Mouse (Mus musculus) midbrain, postnatal 0 days (tissue): Measurements from ENCODE around the gene Olfr718-ps1. TPM values are rescaled to one million over a fixed set of nuclear protein-coding genes. Genes with fewer than 3 reads are reported as not detected.
"Not testable (repeated sequence)": the region's sequence is repeated elsewhere in the genome, so short reads cannot be mapped to it uniquely, and the experiment has no call there.

Experiments
- ATAC-seq: fragments of 200-750 bp; cut with Nextera tagmentation; 2 replicates; pipeline ENCODE4 v1.8.0; 2017; ENCODE audit warnings: moderate number of reproducible peaks, mild to moderate bottlenecking, moderate TSS enrichment, moderate library complexity; ENCODE audit not compliant: low FRiP score
- DNase-seq: peaks from one replicate; pipeline ENCODE4 v3.0.0-alpha.2; 2015; ENCODE audit warnings: low spot score
- H3K27ac ChIP-seq: fragments of 300-500 bp; sonication (generic); 2 replicates; pipeline ENCODE4 v1.5.1; 2014; ENCODE audit warnings: low read depth, mild to moderate bottlenecking, low read length, mixed read lengths
- H3K27me3 ChIP-seq: fragments of 300-500 bp; sonication (generic); 2 replicates; pipeline ENCODE4 v1.6.1; 2014; ENCODE audit warnings: low read length, control low read depth, mixed read lengths; ENCODE audit not compliant: insufficient read depth
- H3K36me3 ChIP-seq: fragments of 300-500 bp; sonication (generic); 2 replicates; pipeline ENCODE4 v1.6.1; 2014; ENCODE audit warnings: low read length, control low read depth, mixed read lengths; ENCODE audit not compliant: insufficient read depth
- H3K4me1 ChIP-seq: fragments of 300-500 bp; sonication (generic); 2 replicates; pipeline ENCODE4 v1.6.1; 2014; ENCODE audit warnings: mild to moderate bottlenecking, control low read depth, antibody characterized with exemption, low read length, mixed read lengths; ENCODE audit not compliant: insufficient read depth
- H3K4me2 ChIP-seq: fragments of 300-500 bp; sonication (generic); 2 replicates; pipeline ENCODE4 v1.6.1; 2014; ENCODE audit warnings: low read depth, mild to moderate bottlenecking, low read length, mixed read lengths; ENCODE audit not compliant: poor library complexity, severe bottlenecking
- H3K4me3 ChIP-seq: fragments of 300-500 bp; sonication (generic); 2 replicates; pipeline ENCODE4 v1.5.1; 2014; ENCODE audit warnings: low read depth, mild to moderate bottlenecking, low read length, moderate library complexity
- H3K9ac ChIP-seq: fragments of 300-500 bp; sonication (generic); replicated peaks from 2 replicates; pipeline ENCODE4 v1.6.1; 2014; ENCODE audit warnings: mild to moderate bottlenecking, low read length, moderate library complexity, mixed read lengths; ENCODE audit not compliant: poor library complexity, severe bottlenecking
- H3K9me3 ChIP-seq: fragments of 300-500 bp; sonication (generic); 2 replicates; pipeline ENCODE4 v1.6.1; 2016; ENCODE audit warnings: low read length, control low read depth
- CTCF ChIP-seq: IDR thresholded peaks from 2 replicates; pipeline ENCODE4 v1.5.1; 2016; ENCODE audit warnings: antibody characterized with exemption, mild to moderate bottlenecking
- WGBS: fragments of 180-500 bp; shearing (Covaris S2); extraction: QIAGEN DNeasy Blood & Tissue Kit; methylation state at CpG from one replicate; pipeline ENCODE4 v1.1.7; 2014; 5-methylcytosine and 5-hydroxymethylcytosine counted together
- polyA plus RNA-seq: library from polyadenylated mRNA; unstranded; fragments of >200 nt; fragmentation: Nextera tagmentation; extraction: Ambion mirVana; gene quantifications from 2 replicates; pipeline ENCODE4 v1.2.1, GENCODE M21; 2015
- total RNA-seq: library from RNA; depleted of rRNA; stranded (reverse); fragments of >200 nt; gene quantifications from 2 replicates; pipeline ENCODE4 v1.2.3, GENCODE M21; 2014; rRNA removed

Gene Olfr718-ps1
- not detected in 2 replicates for total RNA-seq
- not detected in 2 replicates for polyA plus RNA-seq

- DNase-seq (no peak), ATAC-seq (no peak)
- Histone ChIP-seq H3K4me1 (no peaks in the 10 kb centered on the region), H3K9ac (no peak within 1 kb of the TSS), H3K4me2 (no peak within 1 kb of the TSS), H3K27ac (no peak within 1 kb of the TSS), H3K4me3 (no peak within 1 kb of the TSS), H3K36me3 (no peaks in the 10 kb centered on the region), H3K27me3 (no peaks in the 10 kb centered on the region), H3K9me3 (no peaks in the 10 kb centered on the region)
- no peak for TF ChIP-seq CTCF
- WGBS = 71% methylated on average over 3 of the region's 3 CpGs
Observed at GRCm38 (mm10) chr5:143147481-143147880, at the start of gene Olfr718-ps1. Gene Olfr718-ps1, minus strand, starts transcription at chr5:143147581.

- WGBS = 89% methylated on average over 4 of the region's 4 CpGs
- Histone ChIP-seq H3K27me3 (no peaks in the 10 kb centered on the region), H3K4me3 (no peak overlapping the region), H3K9ac (no peak overlapping the region), H3K27ac (no peak overlapping the region), H3K4me1 (no peaks in the 10 kb centered on the region), H3K9me3 (no peaks in the 10 kb centered on the region), H3K36me3 (no peaks in the 10 kb centered on the region), H3K4me2 (no peak overlapping the region)
- TF ChIP-seq CTCF = no peak
- ATAC-seq = no peak
- no peak for DNase-seq
Observed at GRCm38 (mm10) chr5:143196506-143196905, 49.1 kb upstream of the Olfr718-ps1 start.

GRCm38 (mm10) chr5:143195166-143195565 is 47.8 kb upstream of the Olfr718-ps1 start:
- Histone ChIP-seq H3K27me3 (no peaks in the 10 kb centered on the region), H3K4me1 (no peaks in the 10 kb centered on the region), H3K4me2 (no peak overlapping the region), H3K36me3 (no peaks in the 10 kb centered on the region), H3K9ac (no peak overlapping the region), H3K9me3 (no peaks in the 10 kb centered on the region), H3K27ac (no peak overlapping the region), H3K4me3 (no peak overlapping the region)
- TF ChIP-seq CTCF = no peak
- no peak for ATAC-seq
- no peak for DNase-seq
- 64% methylated on average over 2 of the region's 2 CpGs for WGBS

GRCm38 (mm10) chr5:143194747-143195146 is 47.4 kb upstream of the Olfr718-ps1 start:
- 72% methylated on average over 8 of the region's 8 CpGs for WGBS

GRCm38 (mm10) chr5:143192806-143193205 is 45.4 kb upstream of the Olfr718-ps1 start:
- Histone ChIP-seq H3K36me3 (no peaks in the 10 kb centered on the region), H3K4me3 (no peak overlapping the region), H3K27me3 (no peaks in the 10 kb centered on the region), H3K27ac (no peak overlapping the region), H3K9ac (no peak overlapping the region), H3K4me1 (no peaks in the 10 kb centered on the region), H3K4me2 (no peak overlapping the region), H3K9me3 (no peaks in the 10 kb centered on the region)
- ATAC-seq = no peak
- DNase-seq = no peak
- no peak for TF ChIP-seq CTCF
- 91% methylated on average over 8 of the region's 8 CpGs for WGBS

More at GRCm38 (mm10) chr5:143194747-143195146, 47.4 kb upstream of the Olfr718-ps1 start:
- not testable (repeated sequence) for H3K36me3 ChIP-seq, H3K4me1 ChIP-seq, H3K27me3 ChIP-seq, H3K27ac ChIP-seq, H3K9me3 ChIP-seq, H3K4me3 ChIP-seq, ATAC-seq, H3K9ac ChIP-seq, DNase-seq, H3K4me2 ChIP-seq

- H3K4me2 ChIP-seq, H3K4me1 ChIP-seq, H3K4me3 ChIP-seq, H3K9me3 ChIP-seq, H3K9ac ChIP-seq, H3K36me3 ChIP-seq, H3K27me3 ChIP-seq, ATAC-seq, H3K27ac ChIP-seq, DNase-seq: not testable (repeated sequence)
- WGBS = no CpG with 5 or more reads among the region's 1 CpGs
Observed at GRCm38 (mm10) chr5:143188014-143188413, 40.6 kb upstream of the Olfr718-ps1 start.
